Mouse (Mus musculus): Measurements from ENCODE around the gene Frmd4a. TPM values are rescaled to one million over a fixed set of nuclear protein-coding genes. Genes with fewer than 3 reads are reported as not detected.

Frmd4a gene
- total RNA-seq, 1 experiment: 9.3 TPM

DNA sequence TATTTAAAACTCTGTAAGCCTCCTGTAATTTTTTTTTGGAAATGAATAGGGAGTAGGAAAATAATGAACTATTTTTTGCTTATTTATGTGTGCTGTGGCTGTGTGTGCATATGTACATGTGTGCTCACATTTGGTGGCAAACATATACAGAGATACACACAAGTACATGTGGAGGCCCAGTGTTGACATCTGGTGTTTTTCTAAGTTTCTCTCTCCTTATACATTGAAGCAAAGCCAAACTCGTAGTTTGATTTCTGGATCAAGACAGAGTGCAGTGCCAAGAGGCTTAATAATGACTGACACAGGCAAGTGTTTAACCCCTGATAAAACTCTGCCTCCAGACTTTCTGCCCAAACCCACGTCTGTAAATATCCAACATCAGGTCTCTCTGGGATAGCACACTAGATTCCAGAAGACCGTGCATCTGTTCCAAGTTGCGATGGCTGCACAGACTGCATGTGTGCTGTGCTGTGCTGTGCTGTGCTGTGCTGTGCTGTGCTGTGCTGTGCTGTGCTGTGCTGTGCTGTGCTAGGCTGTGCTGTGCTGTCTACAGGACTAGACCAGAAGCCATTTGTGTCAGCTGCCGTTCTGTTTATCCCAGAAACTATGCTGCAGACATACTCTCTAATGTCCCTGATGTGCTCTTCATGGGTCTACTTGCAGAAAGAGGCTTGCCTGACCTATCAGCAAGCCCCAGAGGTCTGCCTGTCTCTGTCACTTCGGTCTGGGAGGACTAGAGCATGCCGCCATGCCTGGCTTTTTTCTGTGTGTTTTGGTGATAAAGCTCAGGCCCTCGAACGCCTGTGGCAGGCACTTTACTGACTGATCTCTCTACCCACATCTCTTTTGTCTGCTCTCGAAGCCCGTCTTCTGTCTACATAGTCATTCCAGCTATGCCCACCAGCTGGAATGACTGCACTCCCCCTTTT, 437.8 kb downstream of the Frmd4a start:
- no peak overlapping the region for H3K27ac ChIP-seq (ENCODE audit: insufficient read depth, low read depth, low read length, poor library complexity, severe bottlenecking)
- in situ Hi-C loops (cut with MboI; ENCODE audit: low sequenced_read_pairs in 2 of 2, unreplicated experiment in 2 of 2): no loop called here
- TF ChIP-seq MAFK (IDR thresholded peaks at IDR 0.05; ENCODE audit: insufficient read depth, low read depth, low read length) (no peak), CHD2 (IDR thresholded peaks at IDR 0.05; ENCODE audit: low read depth, low read length) (no peak), HCFC1 (IDR thresholded peaks at IDR 0.05; ENCODE audit: borderline replicate concordance, insufficient read depth, low read length) (no peak), ZC3H11A (IDR thresholded peaks at IDR 0.05; ENCODE audit: borderline replicate concordance, low read depth, low read length) (no peak), ZNF384 (IDR thresholded peaks at IDR 0.05; ENCODE audit: low read depth, low read length) (no peak)
- no peak overlapping the region for H3K9ac ChIP-seq (ENCODE audit: insufficient read depth, low read depth, low read length, poor library complexity, severe bottlenecking)
- no peaks in the 10 kb centered on the region for H3K36me3 ChIP-seq (ENCODE audit: control insufficient read depth, insufficient read depth, low read length, poor library complexity, severe bottlenecking)
- DNase-seq (ENCODE audit: low read depth, low spot score): no peak
- peaks cover 0 to 2% of the 10 kb centered on the region in 2 experiments; a peak in 1 of 4 replicates for H3K4me1 ChIP-seq (ENCODE audit: control insufficient read depth in 2 of 2, insufficient read depth in 2 of 2, low read length in 2 of 2, poor library complexity in 1 of 2)
- no peaks in the 10 kb centered on the region for H3K9me3 ChIP-seq (ENCODE audit: control insufficient read depth, insufficient read depth, low read depth, low read length)
- H3K4me3 ChIP-seq (ENCODE audit: insufficient read depth in 1 of 2, low read depth in 1 of 2, low read length in 2 of 2, poor library complexity in 1 of 2, severe bottlenecking in 1 of 2): no peak overlapping the region

DNA sequence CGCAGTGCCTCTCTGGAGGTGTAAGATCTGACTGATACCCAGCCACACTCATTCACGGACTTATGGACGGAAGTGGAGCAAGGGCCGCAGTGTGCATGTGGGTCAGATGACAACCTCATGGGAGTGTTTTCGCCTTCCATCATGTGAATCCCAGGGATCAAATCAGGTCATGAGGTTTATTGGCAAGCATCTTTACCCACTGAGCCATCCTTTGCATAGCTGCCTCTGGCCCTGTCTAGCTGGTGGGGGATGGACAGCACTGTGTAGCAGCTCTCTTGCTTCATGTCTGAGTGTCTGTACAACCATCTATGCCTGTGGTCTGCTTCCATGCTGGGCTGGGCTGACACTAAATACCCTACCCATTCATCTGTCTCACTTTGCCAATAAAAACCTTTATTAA, 443.4 kb downstream of the Frmd4a start:
- TF ChIP-seq HCFC1 (IDR thresholded peaks at IDR 0.05; ENCODE audit: borderline replicate concordance, insufficient read depth, low read length) (no peak), MAFK (IDR thresholded peaks at IDR 0.05; ENCODE audit: insufficient read depth, low read depth, low read length) (no peak), ZNF384 (IDR thresholded peaks at IDR 0.05; ENCODE audit: low read depth, low read length) (no peak), ZC3H11A (IDR thresholded peaks at IDR 0.05; ENCODE audit: borderline replicate concordance, low read depth, low read length) (no peak), CHD2 (IDR thresholded peaks at IDR 0.05; ENCODE audit: low read depth, low read length) (no peak)
- in situ Hi-C loops (cut with MboI; ENCODE audit: low sequenced_read_pairs in 2 of 2, unreplicated experiment in 2 of 2): no loop called here
- Histone ChIP-seq H3K4me1 (ENCODE audit: control insufficient read depth in 2 of 2, insufficient read depth in 2 of 2, low read length in 2 of 2, poor library complexity in 1 of 2) (peaks cover 0 to 15% of the 10 kb centered on the region in 2 experiments; a peak in 2 of 4 replicates), H3K4me3 (ENCODE audit: insufficient read depth in 1 of 2, low read depth in 1 of 2, low read length in 2 of 2, poor library complexity in 1 of 2, severe bottlenecking in 1 of 2) (no peak overlapping the region), H3K9ac (ENCODE audit: insufficient read depth, low read depth, low read length, poor library complexity, severe bottlenecking) (no peak overlapping the region), H3K27ac (ENCODE audit: insufficient read depth, low read depth, low read length, poor library complexity, severe bottlenecking) (no peak overlapping the region), H3K36me3 (ENCODE audit: control insufficient read depth, insufficient read depth, low read length, poor library complexity, severe bottlenecking) (no peaks in the 10 kb centered on the region), H3K9me3 (ENCODE audit: control insufficient read depth, insufficient read depth, low read depth, low read length) (no peaks in the 10 kb centered on the region)
- no peak for DNase-seq (ENCODE audit: low read depth, low spot score)

DNA sequence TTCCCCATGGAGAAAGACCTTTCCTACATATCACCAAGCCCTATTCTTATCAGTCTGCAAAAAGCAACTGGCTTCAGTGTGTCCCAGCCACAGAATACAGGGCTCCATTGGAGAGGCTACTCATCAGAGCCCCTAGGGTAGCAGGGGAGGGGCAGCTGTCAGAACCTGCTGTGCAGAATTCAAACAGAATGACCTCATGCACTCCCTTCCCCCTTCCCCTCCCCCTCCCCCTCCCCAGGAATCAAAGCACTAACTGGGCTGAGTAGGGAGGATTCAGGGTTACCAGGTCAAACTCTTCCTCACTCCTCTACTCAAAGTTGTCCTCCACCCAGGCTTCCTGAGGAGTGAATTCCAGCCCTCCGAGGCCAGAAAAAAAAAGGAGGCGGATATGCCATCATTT, 444.0 kb downstream of the Frmd4a start:
- H3K4me3 ChIP-seq (ENCODE audit: insufficient read depth in 1 of 2, low read depth in 1 of 2, low read length in 2 of 2, poor library complexity in 1 of 2, severe bottlenecking in 1 of 2): no peak overlapping the region
- H3K9ac ChIP-seq (ENCODE audit: insufficient read depth, low read depth, low read length, poor library complexity, severe bottlenecking): no peak overlapping the region
- H3K9me3 ChIP-seq (ENCODE audit: control insufficient read depth, insufficient read depth, low read depth, low read length): no peaks in the 10 kb centered on the region
- no peaks in the 10 kb centered on the region for H3K36me3 ChIP-seq (ENCODE audit: control insufficient read depth, insufficient read depth, low read length, poor library complexity, severe bottlenecking)
- H3K27ac ChIP-seq (ENCODE audit: insufficient read depth, low read depth, low read length, poor library complexity, severe bottlenecking): no peak overlapping the region
- in situ Hi-C loops (cut with MboI; ENCODE audit: low sequenced_read_pairs in 2 of 2, unreplicated experiment in 2 of 2): no loop called here
- peaks cover 0 to 15% of the 10 kb centered on the region in 2 experiments; a peak in 2 of 4 replicates for H3K4me1 ChIP-seq (ENCODE audit: control insufficient read depth in 2 of 2, insufficient read depth in 2 of 2, low read length in 2 of 2, poor library complexity in 1 of 2)
- peak; percentile 51 for DNase-seq (ENCODE audit: low read depth, low spot score)
- TF ChIP-seq HCFC1 (IDR thresholded peaks at IDR 0.05; ENCODE audit: borderline replicate concordance, insufficient read depth, low read length): no peak
- no peak for TF ChIP-seq ZC3H11A (IDR thresholded peaks at IDR 0.05; ENCODE audit: borderline replicate concordance, low read depth, low read length)
- TF ChIP-seq CHD2 (IDR thresholded peaks at IDR 0.05; ENCODE audit: low read depth, low read length): no peak
- no peak for TF ChIP-seq MAFK (IDR thresholded peaks at IDR 0.05; ENCODE audit: insufficient read depth, low read depth, low read length)
- no peak for TF ChIP-seq ZNF384 (IDR thresholded peaks at IDR 0.05; ENCODE audit: low read depth, low read length)

DNA sequence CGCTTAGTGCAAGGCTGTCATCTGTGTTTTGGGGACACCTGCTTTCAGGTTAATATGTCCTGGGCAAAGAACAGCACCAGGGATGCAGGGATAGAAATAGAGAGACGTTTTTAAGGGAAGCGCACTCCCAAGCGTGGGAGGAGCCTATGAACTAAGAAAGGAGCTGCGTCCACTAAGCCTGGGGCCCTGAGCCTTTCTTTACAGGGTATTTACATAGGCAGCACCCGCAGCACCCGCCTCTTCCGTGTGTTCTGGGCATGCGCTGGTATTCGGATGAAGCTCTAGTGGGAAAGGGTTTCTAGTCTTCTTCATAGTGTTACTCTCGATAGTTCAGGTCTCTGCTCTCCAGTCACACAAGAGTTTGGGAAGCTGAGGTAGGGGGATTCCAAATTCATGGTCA, 445.0 kb downstream of the Frmd4a start:
- in situ Hi-C loops (cut with MboI; ENCODE audit: low sequenced_read_pairs in 2 of 2, unreplicated experiment in 2 of 2): no loop called here
- Histone ChIP-seq H3K27ac (ENCODE audit: insufficient read depth, low read depth, low read length, poor library complexity, severe bottlenecking) (no peak overlapping the region), H3K4me1 (ENCODE audit: control insufficient read depth in 2 of 2, insufficient read depth in 2 of 2, low read length in 2 of 2, poor library complexity in 1 of 2) (peaks cover 0 to 15% of the 10 kb centered on the region in 2 experiments; a peak in 2 of 4 replicates), H3K9ac (ENCODE audit: insufficient read depth, low read depth, low read length, poor library complexity, severe bottlenecking) (peak overlapping the region; percentile 2; the same call in 1 of the 2 replicates), H3K4me3 (ENCODE audit: insufficient read depth in 1 of 2, low read depth in 1 of 2, low read length in 2 of 2, poor library complexity in 1 of 2, severe bottlenecking in 1 of 2) (no peak overlapping the region), H3K9me3 (ENCODE audit: control insufficient read depth, insufficient read depth, low read depth, low read length) (no peaks in the 10 kb centered on the region), H3K36me3 (ENCODE audit: control insufficient read depth, insufficient read depth, low read length, poor library complexity, severe bottlenecking) (no peaks in the 10 kb centered on the region)
- TF ChIP-seq MAFK (IDR thresholded peaks at IDR 0.05; ENCODE audit: insufficient read depth, low read depth, low read length): no peak
- TF ChIP-seq CHD2 (IDR thresholded peaks at IDR 0.05; ENCODE audit: low read depth, low read length): no peak
- TF ChIP-seq ZNF384 (IDR thresholded peaks at IDR 0.05; ENCODE audit: low read depth, low read length): no peak
- TF ChIP-seq HCFC1 (IDR thresholded peaks at IDR 0.05; ENCODE audit: borderline replicate concordance, insufficient read depth, low read length): no peak
- no peak for TF ChIP-seq ZC3H11A (IDR thresholded peaks at IDR 0.05; ENCODE audit: borderline replicate concordance, low read depth, low read length)
- DNase-seq (ENCODE audit: low read depth, low spot score): peak; percentile 43

Data from ES-E14 (cell line).